Mouse (Mus musculus) inflammation-experienced regulatory T-cells, adult 6 months (primary cell): Measurements from ENCODE around the gene Erp27. TPM values are rescaled to one million over a fixed set of nuclear protein-coding genes. Genes with fewer than 3 reads are reported as not detected.

Experiments
- ATAC-seq: one replicate; pipeline ENCODE4 v1.8.0; 2017
- polyA plus RNA-seq, 3 experiments: library from polyadenylated mRNA; unstranded; fragments of 100-300 nt; shearing (Covaris generic); gene quantifications; one replicate each; pipeline ENCODE4 v1.2.1; 2017

Gene Erp27
- polyA plus RNA-seq, 3 experiments from 2014 or later, result 1.1 to 2.1 (median 1.1) TPM

DNA sequence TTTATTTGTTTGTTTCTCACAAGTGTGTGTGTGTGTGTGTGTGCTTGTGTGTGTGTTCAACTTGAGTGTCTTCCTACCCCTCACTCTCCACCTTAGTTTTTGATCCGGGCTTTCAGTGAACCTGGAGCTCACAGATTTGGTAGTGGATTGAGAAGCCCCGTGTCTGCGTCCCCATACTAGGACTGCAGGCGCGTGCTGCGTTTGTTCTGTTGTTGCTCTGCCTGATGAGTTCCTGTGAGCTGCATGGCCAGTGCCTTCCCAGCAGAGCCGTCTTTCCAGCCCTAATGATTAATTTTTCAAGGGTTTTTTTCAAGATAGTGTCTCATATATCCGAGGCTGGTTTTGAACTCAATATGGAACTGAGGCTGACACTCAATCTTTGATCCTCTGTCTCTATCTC is 63.6 kb downstream of the Erp27 start:
- no peak for ATAC-seq

DNA sequence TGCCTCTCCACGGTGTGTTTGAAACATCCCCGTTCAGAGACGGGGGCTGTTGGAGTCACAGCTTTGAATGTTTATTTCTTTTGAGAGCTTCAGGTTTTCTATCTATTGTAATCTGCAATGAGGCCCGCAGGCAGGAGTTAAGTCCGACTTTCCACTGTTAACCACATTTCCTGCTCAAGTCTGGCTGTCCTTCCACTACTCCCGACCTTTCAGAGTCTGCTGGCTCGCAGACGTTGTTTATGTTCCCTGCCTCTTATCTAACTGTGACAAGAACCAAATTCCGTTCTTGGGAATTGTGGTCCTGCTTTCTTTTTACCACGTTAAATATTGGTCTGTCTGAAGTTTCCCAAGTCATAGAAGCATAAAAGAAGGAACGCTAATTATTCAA is 64.1 kb downstream of the Erp27 start:
- no peak for ATAC-seq

Other genes starting within 250 kb of the Erp27 start
- gene Gucy2c, start 140.4 kb downstream of the Erp27 start, polyA plus RNA-seq, result not detected
- gene Hist4h4, start 117.8 kb downstream of the Erp27 start, polyA plus RNA-seq, result 1 to 10 TPM in 2 of 3 experiments, under 1 TPM in 1; 0.85 to 2.9 (median 2.8) TPM
- gene H2afj, start 113.9 kb downstream of the Erp27 start, polyA plus RNA-seq, result 100 to 1,000 TPM; 112 to 120 (median 112) TPM
- 1 to 10 TPM in 1 of 3 experiments, under 1 TPM in 2; 0.44 to 2.3 (median 0.62) TPM for gene BC049715, start 94.6 kb downstream of the Erp27 start, polyA plus RNA-seq
- 10 to 100 TPM; 48.1 to 74.9 (median 72.6) TPM for gene Wbp11, start 93.9 kb downstream of the Erp27 start, polyA plus RNA-seq
- gene Smco3, start 86.7 kb downstream of the Erp27 start, polyA plus RNA-seq, result under 1 TPM in 1 of 3 experiments, not detected in 2; 0.82 TPM
- 1 to 10 TPM in 2 of 3 experiments, not detected in 1; 1.5 to 2.3 TPM for gene Art4, start 64.4 kb downstream of the Erp27 start, polyA plus RNA-seq
- gene Mgp, start 46.4 kb downstream of the Erp27 start, polyA plus RNA-seq, result not detected
- not detected for gene Pde6h, start 1.7 kb upstream of the Erp27 start, polyA plus RNA-seq
- gene Arhgdib, start 19.7 kb upstream of the Erp27 start, polyA plus RNA-seq, result 1,000 to 10,000 TPM; 2,255 to 2,929 (median 2,357) TPM
- not detected for gene Rerg, start 248.3 kb upstream of the Erp27 start, polyA plus RNA-seq